Mouse (Mus musculus) right cerebral cortex, postnatal 36 days (tissue): ENCODE results near the gene Hmgcs1.
"Not testable (repeated sequence)": the region's sequence is repeated elsewhere in the genome, so short reads cannot be mapped to it uniquely, and the experiment has no call there.

ENCODE experiments used
- DNase-seq, 2 experiments: peaks; one replicate each; pipeline ENCODE4 v3.0.0; 2022; ENCODE audit warnings: low spot score in 2 of 2, mixed read lengths in 1 of 2

The Hmgcs1 gene

GRCm38 (mm10) chr13:119706278-119706880, 16.2 kb downstream of the Hmgcs1 start:
- DNase-seq, result not testable (repeated sequence)

- DNase-seq, result no peak
These were observed 16.8 kb downstream of the Hmgcs1 start for GRCm38 (mm10) chr13:119706953-119707352.

GRCm38 (mm10) chr13:119707906-119708305, 17.7 kb downstream of the Hmgcs1 start:
- DNase-seq, result no peak

- no peak for DNase-seq
These were observed 18.8 kb downstream of the Hmgcs1 start for GRCm38 (mm10) chr13:119708941-119709340.

GRCm38 (mm10) chr13:119709388-119710267, 19.4 kb downstream of the Hmgcs1 start:
- no peak for DNase-seq

GRCm38 (mm10) chr13:119710268-119710610, 20.1 kb downstream of the Hmgcs1 start:
- DNase-seq, result no peak

- DNase-seq, result no peak
These were observed 22.3 kb downstream of the Hmgcs1 start for GRCm38 (mm10) chr13:119712463-119712862.

- no peak for DNase-seq
These were observed 23.1 kb downstream of the Hmgcs1 start for GRCm38 (mm10) chr13:119713107-119713787.

GRCm38 (mm10) chr13:119713821-119714220, 23.6 kb downstream of the Hmgcs1 start:
- DNase-seq, result no peak

GRCm38 (mm10) chr13:119716105-119716504, 25.9 kb downstream of the Hmgcs1 start:
- no peak for DNase-seq

GRCm38 (mm10) chr13:119722447-119722846, 32.3 kb downstream of the Hmgcs1 start:
- DNase-seq, result no peak

GRCm38 (mm10) chr13:119723368-119723767, 33.2 kb downstream of the Hmgcs1 start:
- DNase-seq, result no peak

GRCm38 (mm10) chr13:119724541-119724940, 34.4 kb downstream of the Hmgcs1 start:
- DNase-seq, result no peak

GRCm38 (mm10) chr13:119727608-119728387, 37.6 kb downstream of the Hmgcs1 start:
- no peak for DNase-seq

GRCm38 (mm10) chr13:119729406-119729805, 39.2 kb downstream of the Hmgcs1 start:
- DNase-seq, result no peak

GRCm38 (mm10) chr13:119731448-119731847, 41.3 kb downstream of the Hmgcs1 start:
- DNase-seq, result no peak

- DNase-seq, result no peak
These were observed 51.4 kb downstream of the Hmgcs1 start for GRCm38 (mm10) chr13:119741390-119742237.

GRCm38 (mm10) chr13:119742711-119743415, 52.7 kb downstream of the Hmgcs1 start:
- no peak for DNase-seq

- no peak for DNase-seq
These were observed 53.3 kb downstream of the Hmgcs1 start for GRCm38 (mm10) chr13:119743470-119743869.

GRCm38 (mm10) chr13:119746930-119747329, 56.8 kb downstream of the Hmgcs1 start:
- DNase-seq, result no peak
